Mouse (Mus musculus) G1E (cell line): Measurements from ENCODE around the gene Rnps1.

ENCODE experiments used
- CTCF ChIP-seq: IDR thresholded peaks from 2 replicates; pipeline ENCODE4 v1.5.1; 2012; ENCODE audit warnings: low read depth, low read length, inconsistent platforms, mixed read lengths
- GATA1 ChIP-seq: IDR thresholded peaks from 2 replicates; pipeline ENCODE4 v1.6.1; 2012; ENCODE audit warnings: borderline replicate concordance, low read length, inconsistent platforms, mixed read lengths
- GATA2 ChIP-seq: IDR thresholded peaks from 2 replicates; pipeline ENCODE4 v1.6.1; 2012; ENCODE audit warnings: low read depth, low read length, inconsistent platforms, borderline replicate concordance

- TF ChIP-seq CTCF = no peak
- no peak for TF ChIP-seq GATA1
- no peak for TF ChIP-seq GATA2
These were observed 40.6 kb downstream of the Rnps1 start for GRCm38 (mm10) chr17:24454756-24455522.
